Mouse (Mus musculus) liver, postnatal 0 days (tissue): Measurements from ENCODE around the gene Dennd5a. TPM values are rescaled to one million over a fixed set of nuclear protein-coding genes. Genes with fewer than 3 reads are reported as not detected.

ENCODE experiments used
- ATAC-seq: fragments of 200-750 bp; cut with Nextera tagmentation; 2 replicates; pipeline ENCODE4 v1.8.0; 2017; ENCODE audit warnings: mild to moderate bottlenecking, moderate library complexity
- DNase-seq: peaks from one replicate; pipeline ENCODE4 v3.0.0-alpha.2; 2016
- H3K27ac ChIP-seq: fragments of 300-500 bp; sonication (generic); 2 replicates; pipeline ENCODE4 v1.5.1; 2014; ENCODE audit warnings: antibody characterized with exemption, moderate library complexity, mild to moderate bottlenecking, low read depth
- H3K27me3 ChIP-seq: fragments of 300-500 bp; sonication (generic); 2 replicates; pipeline ENCODE4 v1.6.1; 2014; ENCODE audit warnings: low read length, control low read depth, mixed read lengths; ENCODE audit not compliant: insufficient read depth
- H3K36me3 ChIP-seq: fragments of 300-500 bp; sonication (generic); replicated peaks from 2 replicates; pipeline ENCODE4 v1.6.1; 2014; ENCODE audit warnings: mild to moderate bottlenecking, control low read depth, low read length, moderate library complexity, mixed read lengths; ENCODE audit not compliant: insufficient read depth
- H3K4me1 ChIP-seq: fragments of 300-500 bp; sonication (generic); 2 replicates; pipeline ENCODE4 v1.6.1; 2014; ENCODE audit warnings: antibody characterized with exemption, mild to moderate bottlenecking, control low read depth; ENCODE audit not compliant: insufficient read depth
- H3K4me2 ChIP-seq: fragments of 300-500 bp; sonication (generic); 2 replicates; pipeline ENCODE4 v1.6.1; 2014; ENCODE audit warnings: low read depth, mild to moderate bottlenecking, low read length, moderate library complexity, mixed read lengths
- H3K4me3 ChIP-seq: fragments of 300-500 bp; sonication (generic); 2 replicates; pipeline ENCODE4 v1.5.1; 2014; ENCODE audit warnings: low read depth, low read length
- H3K9ac ChIP-seq: fragments of 300-500 bp; sonication (generic); replicated peaks from 2 replicates; pipeline ENCODE4 v1.6.1; 2014; ENCODE audit warnings: mild to moderate bottlenecking, moderate library complexity
- H3K9me3 ChIP-seq: fragments of 300-500 bp; sonication (generic); 2 replicates; pipeline ENCODE4 v1.6.1; 2016; ENCODE audit warnings: mild to moderate bottlenecking, control low read depth, low read length, mixed read lengths
- CTCF ChIP-seq: sonication (generic); IDR thresholded peaks from 2 replicates; pipeline ENCODE4 v1.5.1; 2016; ENCODE audit warnings: antibody characterized with exemption, low read depth
- EP300 ChIP-seq: IDR thresholded peaks from 2 replicates; pipeline ENCODE4 v1.6.1; 2016; ENCODE audit warnings: antibody characterized with exemption, low read depth, mild to moderate bottlenecking
- WGBS: fragments of 180-500 bp; shearing (Covaris S2); extraction: QIAGEN DNeasy Blood & Tissue Kit; methylation state at CpG from one replicate; pipeline ENCODE4 v1.1.7; 2014; ENCODE audit not compliant: insufficient replicate concordance; 5-methylcytosine and 5-hydroxymethylcytosine counted together
- polyA plus RNA-seq: library from polyadenylated mRNA; unstranded; fragments of >200 nt; fragmentation: Nextera tagmentation; extraction: Ambion mirVana; gene quantifications from 2 replicates; pipeline ENCODE4 v1.2.1, GENCODE M21; 2015

Gene Dennd5a
- polyA plus RNA-seq, 1 experiment from 2014 or later = 8.0 TPM

- Histone ChIP-seq H3K27ac (no peak overlapping the region), H3K4me3 (no peak overlapping the region), H3K4me2 (no peak overlapping the region), H3K4me1 (no peaks in the 10 kb centered on the region), H3K27me3 (no peaks in the 10 kb centered on the region), H3K9ac (no peak overlapping the region), H3K36me3 (peaks cover 48% of the 10 kb centered on the region), H3K9me3 (no peaks in the 10 kb centered on the region)
- 40% methylated on average over 3 of the region's 3 CpGs for WGBS
- ATAC-seq = no peak
- TF ChIP-seq CTCF (peak; percentile 84), EP300 (no peak)
- DNase-seq = peak; percentile 75
These were observed 67.7 kb downstream of the Dennd5a start for GRCm38 (mm10) chr7:109892530-109892929.

- TF ChIP-seq CTCF (no peak), EP300 (no peak)
- Histone ChIP-seq H3K27me3 (no peaks in the 10 kb centered on the region), H3K36me3 (peaks cover 42% of the 10 kb centered on the region), H3K4me2 (no peak overlapping the region), H3K9me3 (no peaks in the 10 kb centered on the region), H3K9ac (no peak overlapping the region), H3K4me1 (no peaks in the 10 kb centered on the region), H3K4me3 (no peak overlapping the region), H3K27ac (no peak overlapping the region)
- no peak for ATAC-seq
- 89% methylated on average over 4 of the region's 4 CpGs for WGBS
- DNase-seq = no peak
These were observed 68.5 kb downstream of the Dennd5a start for GRCm38 (mm10) chr7:109891786-109892185.

- no peak overlapping the region for H3K27ac ChIP-seq
- 78% methylated on average over 2 of the region's 2 CpGs for WGBS
- no peaks in the 10 kb centered on the region for H3K9me3 ChIP-seq
- ATAC-seq (no peak), DNase-seq (no peak)
- H3K4me1 ChIP-seq = no peaks in the 10 kb centered on the region
- no peak overlapping the region for H3K9ac ChIP-seq
- H3K4me3 ChIP-seq = no peak overlapping the region
- no peaks in the 10 kb centered on the region for H3K27me3 ChIP-seq
- H3K36me3 ChIP-seq = peaks cover 28% of the 10 kb centered on the region
- no peak overlapping the region for H3K4me2 ChIP-seq
- TF ChIP-seq CTCF (no peak), EP300 (no peak)
These were observed 70.0 kb downstream of the Dennd5a start for GRCm38 (mm10) chr7:109890256-109890655.

- H3K36me3 ChIP-seq = peaks cover 19% of the 10 kb centered on the region
- WGBS = 61% methylated on average over 5 of the region's 5 CpGs
- H3K9me3 ChIP-seq = no peaks in the 10 kb centered on the region
- no peak for DNase-seq
- H3K4me3 ChIP-seq = no peak overlapping the region
- TF ChIP-seq EP300 (no peak), CTCF (no peak)
- no peak for ATAC-seq
- H3K4me2 ChIP-seq = no peak overlapping the region
- no peak overlapping the region for H3K27ac ChIP-seq
- H3K9ac ChIP-seq = no peak overlapping the region
- H3K27me3 ChIP-seq = no peaks in the 10 kb centered on the region
- H3K4me1 ChIP-seq = no peaks in the 10 kb centered on the region
These were observed 71.0 kb downstream of the Dennd5a start for GRCm38 (mm10) chr7:109889300-109889699.

GRCm38 (mm10) chr7:109886249-109886648, 74.0 kb downstream of the Dennd5a start:
- Histone ChIP-seq H3K36me3 (0 out of 2 replicates have a peak, but pooled peaks cover 3% of the 10 kb centered on the region), H3K4me3 (no peak overlapping the region), H3K9ac (no peak overlapping the region), H3K27ac (no peak overlapping the region), H3K4me2 (no peak overlapping the region), H3K4me1 (no peaks in the 10 kb centered on the region), H3K27me3 (no peaks in the 10 kb centered on the region), H3K9me3 (no peaks in the 10 kb centered on the region)
- no peak for ATAC-seq
- 78% methylated on average over 1 of the region's 1 CpGs for WGBS
- no peak for TF ChIP-seq CTCF
- TF ChIP-seq EP300 = no peak
- no peak for DNase-seq

GRCm38 (mm10) chr7:109882574-109882973, 77.7 kb downstream of the Dennd5a start:
- no peak overlapping the region for H3K4me2 ChIP-seq
- no peaks in the 10 kb centered on the region for H3K27me3 ChIP-seq
- no peaks in the 10 kb centered on the region for H3K9me3 ChIP-seq
- no peak overlapping the region for H3K4me3 ChIP-seq
- TF ChIP-seq CTCF (no peak), EP300 (no peak)
- WGBS = 81% methylated on average over 2 of the region's 2 CpGs
- H3K36me3 ChIP-seq = no peaks in the 10 kb centered on the region
- DNase-seq = no peak
- H3K9ac ChIP-seq = no peak overlapping the region
- no peak for ATAC-seq
- no peaks in the 10 kb centered on the region for H3K4me1 ChIP-seq
- no peak overlapping the region for H3K27ac ChIP-seq
